Mouse (Mus musculus) limb, embryonic 14.5 days (tissue): ENCODE data around the gene Grem1. TPM values are rescaled to one million over a fixed set of nuclear protein-coding genes. Genes with fewer than 3 reads are reported as not detected.

Experiments
- ATAC-seq: fragments of 200-750 bp; cut with Nextera tagmentation; 2 replicates; pipeline ENCODE4 v1.8.0; 2017; ENCODE audit warnings: low read depth, moderate number of reproducible peaks, moderate TSS enrichment; ENCODE audit not compliant: low FRiP score
- DNase-seq: peaks from one replicate; pipeline ENCODE4 v3.0.0-alpha.2; 2015; ENCODE audit warnings: low spot score
- H3K27ac ChIP-seq: fragments of 300-500 bp; sonication (generic); replicated peaks from 2 replicates; pipeline ENCODE4 v1.5.1; 2014; ENCODE audit warnings: low read depth, mild to moderate bottlenecking, low read length, moderate library complexity, mixed read lengths
- H3K27me3 ChIP-seq: fragments of 300-500 bp; sonication (generic); 2 replicates; pipeline ENCODE4 v1.6.1; 2014; ENCODE audit warnings: low read length, mixed read lengths; ENCODE audit not compliant: control insufficient read depth, insufficient read depth
- H3K36me3 ChIP-seq: fragments of 300-500 bp; sonication (generic); 2 replicates; pipeline ENCODE4 v1.6.1; 2014; ENCODE audit warnings: mild to moderate bottlenecking, low read length, moderate library complexity, mixed read lengths; ENCODE audit not compliant: control insufficient read depth, insufficient read depth
- H3K4me1 ChIP-seq: fragments of 300-500 bp; sonication (generic); 2 replicates; pipeline ENCODE4 v1.6.1; 2014; ENCODE audit warnings: antibody characterized with exemption, low read length, mixed read lengths; ENCODE audit not compliant: control insufficient read depth, insufficient read depth
- H3K4me2 ChIP-seq: fragments of 300-500 bp; sonication (generic); replicated peaks from 2 replicates; pipeline ENCODE4 v1.6.1; 2014; ENCODE audit warnings: low read depth, mild to moderate bottlenecking, low read length, moderate library complexity; ENCODE audit not compliant: severe bottlenecking
- H3K4me3 ChIP-seq: fragments of 300-500 bp; sonication (generic); replicated peaks from 2 replicates; pipeline ENCODE4 v1.5.1; 2014; ENCODE audit warnings: low read length
- H3K9ac ChIP-seq: fragments of 300-500 bp; sonication (generic); 2 replicates; pipeline ENCODE4 v1.6.1; 2014; ENCODE audit warnings: mild to moderate bottlenecking, low read depth, low read length, moderate library complexity; ENCODE audit not compliant: severe bottlenecking
- H3K9me3 ChIP-seq: fragments of 300-500 bp; sonication (generic); 2 replicates; pipeline ENCODE4 v1.6.1; 2016; ENCODE audit warnings: low read length; ENCODE audit not compliant: control insufficient read depth
- POLR2A ChIP-seq: fragments of 200-500 bp; IDR thresholded peaks from 2 replicates; pipeline ENCODE4 v1.8.0; 2012; ENCODE audit warnings: inconsistent platforms, mild to moderate bottlenecking, moderate library complexity, borderline replicate concordance; ENCODE audit not compliant: insufficient read depth, insufficient read length; ENCODE audit errors: extremely low read depth
- WGBS: fragments of 180-500 bp; shearing (Covaris S2); extraction: QIAGEN DNeasy Blood & Tissue Kit; methylation state at CpG from one replicate; pipeline ENCODE4 v1.1.7; 2014; 5-methylcytosine and 5-hydroxymethylcytosine counted together
- polyA plus RNA-seq, 2 experiments: library from polyadenylated mRNA; depleted of rRNA in 1 of 2; stranded (reverse) in 1 of 2; unstranded in 1 of 2; fragments of >200 nt; fragmentation: Nextera tagmentation in 1 of 2; extraction: Ambion mirVana in 1 of 2; gene quantifications; 2 replicates each; pipeline versions ENCODE4 v1.2.1 to v1.2.3; 2012 to 2014

The Grem1 gene
- polyA plus RNA-seq, 2 experiments, result 4.5 to 6.9 TPM

- no peaks in the 10 kb centered on the region for H3K9me3 ChIP-seq
- peak overlapping the region; percentile 35 for H3K9ac ChIP-seq
- H3K27me3 ChIP-seq, result peaks cover 35% of the 10 kb centered on the region
- no peak overlapping the region for H3K27ac ChIP-seq
- no peak for TF ChIP-seq POLR2A
- no peaks in the 10 kb centered on the region for H3K36me3 ChIP-seq
- 0 out of 2 replicates have a peak, but pooled peaks cover 3% of the 10 kb centered on the region for H3K4me1 ChIP-seq
- no peak for DNase-seq
- ATAC-seq, result no peak
- 1% methylated on average over 12 of the region's 12 CpGs for WGBS
- H3K4me3 ChIP-seq, result peak overlapping the region; percentile 47
- H3K4me2 ChIP-seq, result peak overlapping the region; percentile 87
These were observed 1.4 kb downstream of the Grem1 start for GRCm38 (mm10) chr2:113756924-113757524.

- Histone ChIP-seq H3K4me2 (no peak overlapping the region), H3K27me3 (no peaks in the 10 kb centered on the region), H3K9ac (no peak overlapping the region), H3K9me3 (no peaks in the 10 kb centered on the region), H3K4me3 (no peak overlapping the region), H3K4me1 (no peaks in the 10 kb centered on the region), H3K36me3 (no peaks in the 10 kb centered on the region), H3K27ac (no peak overlapping the region)
- TF ChIP-seq POLR2A, result no peak
- DNase-seq, result no peak
- no peak for ATAC-seq
- 75% methylated on average over 12 of the region's 12 CpGs for WGBS
These were observed 8.7 kb downstream of the Grem1 start for GRCm38 (mm10) chr2:113749721-113750120.

- H3K27ac ChIP-seq, result no peak overlapping the region
- no peaks in the 10 kb centered on the region for H3K4me1 ChIP-seq
- 91% methylated on average over 9 of the region's 9 CpGs for WGBS
- H3K9ac ChIP-seq, result no peak overlapping the region
- H3K4me3 ChIP-seq, result no peak overlapping the region
- no peak overlapping the region for H3K4me2 ChIP-seq
- no peak for TF ChIP-seq POLR2A
- DNase-seq (no peak), ATAC-seq (no peak)
- no peaks in the 10 kb centered on the region for H3K9me3 ChIP-seq
- H3K27me3 ChIP-seq, result no peaks in the 10 kb centered on the region
- no peaks in the 10 kb centered on the region for H3K36me3 ChIP-seq
These were observed 9.1 kb downstream of the Grem1 start for GRCm38 (mm10) chr2:113749309-113749708.

- ATAC-seq (no peak), DNase-seq (no peak)
- 83% methylated on average over 3 of the region's 3 CpGs for WGBS
- Histone ChIP-seq H3K4me3 (no peak overlapping the region), H3K4me1 (no peaks in the 10 kb centered on the region), H3K9me3 (no peaks in the 10 kb centered on the region), H3K4me2 (no peak overlapping the region), H3K9ac (no peak overlapping the region), H3K36me3 (no peaks in the 10 kb centered on the region), H3K27ac (no peak overlapping the region), H3K27me3 (no peaks in the 10 kb centered on the region)
- TF ChIP-seq POLR2A, result no peak
These were observed 29.9 kb downstream of the Grem1 start for GRCm38 (mm10) chr2:113728581-113728980.

GRCm38 (mm10) chr2:113714801-113715200 lies 43.6 kb downstream of the Grem1 start:
- Histone ChIP-seq H3K36me3 (no peaks in the 10 kb centered on the region), H3K9ac (no peak overlapping the region), H3K27ac (no peak overlapping the region), H3K4me1 (no peaks in the 10 kb centered on the region), H3K27me3 (no peaks in the 10 kb centered on the region), H3K4me2 (no peak overlapping the region), H3K4me3 (no peak overlapping the region), H3K9me3 (no peaks in the 10 kb centered on the region)
- DNase-seq (no peak), ATAC-seq (no peak)
- WGBS, result 34% methylated on average over 2 of the region's 2 CpGs
- TF ChIP-seq POLR2A, result no peak
